Mouse (Mus musculus) neutrophil, adult 59 days (primary cell): ENCODE measurements around the gene Kdm2b. TPM values are rescaled to one million over a fixed set of nuclear protein-coding genes. Genes with fewer than 3 reads are reported as not detected.

Experiments used
- total RNA-seq, 2 experiments: library from RNA; stranded (reverse); gene quantifications; 1 replicate in 1 of 2; 2 replicates in 1 of 2; pipeline ENCODE4 v1.2.4; 2023

Kdm2b gene
- 10 to 100 TPM; 23.5 to 30.0 TPM for total RNA-seq

GRCm38 (mm10) chr5:122989551-122990330 lies at the start of gene Kdm2b:
Kdm2b (minus strand) TSS chr5:122989823.

GRCm38 (mm10) chr5:123014753-123015701 lies 25.4 kb upstream of the Kdm2b start, which contains the start of gene Orai1:
Orai1 (plus strand) TSS chr5:123015074.

GRCm38 (mm10) chr5:122849521-122850318 lies 139.9 kb downstream of the Kdm2b start, which contains the start of gene Rnf34:
Rnf34 (plus strand) TSS chr5:122850048.

GRCm38 (mm10) chr5:122820777-122821523 lies 168.7 kb downstream of the Kdm2b start, which contains the start of gene Anapc5:
Anapc5 (minus strand) TSS chr5:122821339.

Other genes with a start within 250 kb of the Kdm2b start
- 10 to 100 TPM; 71.8 to 89.6 TPM for gene Camkk2, start 210.4 kb downstream of the Kdm2b start, total RNA-seq
- 100 to 1,000 TPM; 129 to 142 TPM for gene Anapc5, start 168.5 kb downstream of the Kdm2b start, total RNA-seq
- 10 to 100 TPM; 23.3 to 34.2 TPM for gene Rnf34, start 139.8 kb downstream of the Kdm2b start, total RNA-seq
- 10 to 100 TPM; 73.6 to 76.0 TPM for gene Orai1, start 25.3 kb upstream of the Kdm2b start, total RNA-seq
- gene Morn3, start 57.2 kb upstream of the Kdm2b start, total RNA-seq = under 1 TPM in 1 of 2 experiments, not detected in 1; 0.68 TPM
- gene Tmem120b, start 78.6 kb upstream of the Kdm2b start, total RNA-seq = 1 to 10 TPM; 2.0 to 5.3 TPM
- 10 to 100 TPM; 16.1 to 17.6 TPM for gene Rhof, start 142.9 kb upstream of the Kdm2b start, total RNA-seq
- 10 to 100 TPM; 78.1 to 79.1 TPM for gene Setd1b, start 152.4 kb upstream of the Kdm2b start, total RNA-seq
- 10 to 100 TPM; 13.1 to 14.3 TPM for gene Psmd9, start 179.6 kb upstream of the Kdm2b start, total RNA-seq
- not detected for gene Hpd, start 192.9 kb upstream of the Kdm2b start, total RNA-seq